Mouse (Mus musculus): Measurements from ENCODE around the gene Artn.

Gene Artn

DNA sequence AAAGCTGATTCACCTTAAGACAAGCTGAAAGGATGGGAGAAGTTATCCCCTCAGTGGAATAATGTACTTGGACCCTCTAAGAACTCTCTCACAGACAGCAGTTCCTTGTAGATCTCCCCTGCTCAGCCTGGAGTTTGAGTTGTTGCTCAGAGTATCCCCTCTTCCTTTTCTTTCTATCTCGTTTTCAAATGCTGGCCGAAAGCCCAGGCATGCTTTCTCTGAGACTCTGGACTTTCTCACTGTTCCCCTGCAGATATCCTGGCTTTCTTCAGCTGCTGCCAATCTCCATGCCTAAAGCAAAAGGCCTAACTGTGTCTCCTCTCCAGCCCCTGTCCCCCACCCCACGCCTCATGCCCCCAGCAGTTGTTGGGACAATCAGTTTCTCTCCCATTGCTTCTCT lies 11.3 kb downstream of the Artn start:
- peak in 1 of 2 experiments; percentile 12 for DNase-seq

- DNase-seq: no peak
Measured at GRCm38 (mm10) chr4:117917847-117918246, 11.7 kb downstream of the Artn start.

DNA sequence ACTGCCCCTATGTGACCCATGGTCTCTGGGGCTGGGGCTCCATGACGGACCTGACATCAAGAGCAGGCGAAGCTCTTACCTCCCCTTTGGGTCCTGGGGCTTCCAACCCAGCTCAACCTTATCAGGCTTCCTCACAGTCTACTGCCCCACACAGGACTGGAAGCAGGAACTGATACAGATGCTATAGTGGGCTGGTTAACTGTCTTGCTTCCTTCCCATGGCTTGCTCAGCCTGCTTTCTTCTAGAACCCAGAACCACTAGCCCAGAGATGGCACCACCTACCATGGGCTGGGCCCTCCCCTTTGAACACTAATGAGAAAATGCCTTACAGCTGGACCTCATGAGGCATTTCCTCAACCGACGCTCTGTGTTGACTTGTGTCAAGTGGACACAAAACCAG lies 12.2 kb downstream of the Artn start:
- DNase-seq: no peak

DNA sequence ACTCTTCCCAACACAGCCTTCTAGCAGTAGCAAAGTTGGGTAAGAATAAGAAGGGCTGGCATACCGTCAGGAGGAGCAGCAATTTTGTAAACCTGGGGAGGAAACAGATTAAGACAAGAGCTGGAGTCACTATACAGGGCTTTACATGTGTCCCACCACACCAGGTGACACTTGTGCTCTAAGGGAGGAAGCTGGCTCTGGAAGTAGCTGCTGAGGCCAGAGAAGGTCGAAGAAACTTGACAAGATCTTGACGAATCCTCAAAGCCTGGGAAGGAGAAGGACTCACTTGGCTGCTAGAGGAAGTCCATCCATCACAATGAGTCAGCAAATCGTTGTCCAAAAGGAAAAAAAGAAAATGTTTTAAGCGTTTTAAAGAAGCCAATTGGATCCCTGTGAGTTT lies 13.2 kb downstream of the Artn start:
- no peak for DNase-seq

DNA sequence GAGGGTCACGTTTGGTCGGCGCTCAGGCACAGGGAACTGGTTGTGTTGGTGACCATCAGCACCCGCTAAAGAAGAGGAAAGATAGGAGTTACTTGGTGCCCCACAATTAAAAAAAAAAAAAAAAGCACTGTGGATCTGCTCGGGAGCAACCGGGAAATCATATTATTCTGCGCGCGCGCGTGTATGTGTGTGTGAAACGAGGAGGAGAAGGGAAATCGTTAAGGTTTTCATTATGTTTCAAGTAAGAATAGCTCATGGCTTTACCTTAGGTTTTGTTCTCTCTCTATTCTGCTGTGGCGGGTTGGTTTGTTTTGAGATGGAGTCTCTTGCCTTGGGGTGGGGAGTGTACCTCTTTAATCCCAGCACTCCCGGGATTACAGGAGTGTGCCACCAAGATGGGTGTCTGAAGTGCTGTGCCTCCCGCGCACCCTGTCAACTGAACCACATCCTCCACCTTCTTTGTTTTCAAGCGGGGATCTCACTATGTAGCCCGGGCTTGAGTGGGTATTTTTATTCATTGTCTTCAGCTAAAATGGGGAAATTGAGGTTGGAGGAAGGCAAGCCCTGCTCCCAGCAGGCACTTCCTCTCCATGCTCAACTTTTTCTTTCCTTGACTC lies 14.0 kb downstream of the Artn start:
- no peak for DNase-seq

GRCm38 (mm10) chr4:117914591-117915442 lies 14.7 kb downstream of the Artn start, which contains the start of gene Ipo13:
Gene Ipo13, minus strand, starts transcription at chr4:117914999.
- peak; percentile 92 to 93 for DNase-seq

DNA sequence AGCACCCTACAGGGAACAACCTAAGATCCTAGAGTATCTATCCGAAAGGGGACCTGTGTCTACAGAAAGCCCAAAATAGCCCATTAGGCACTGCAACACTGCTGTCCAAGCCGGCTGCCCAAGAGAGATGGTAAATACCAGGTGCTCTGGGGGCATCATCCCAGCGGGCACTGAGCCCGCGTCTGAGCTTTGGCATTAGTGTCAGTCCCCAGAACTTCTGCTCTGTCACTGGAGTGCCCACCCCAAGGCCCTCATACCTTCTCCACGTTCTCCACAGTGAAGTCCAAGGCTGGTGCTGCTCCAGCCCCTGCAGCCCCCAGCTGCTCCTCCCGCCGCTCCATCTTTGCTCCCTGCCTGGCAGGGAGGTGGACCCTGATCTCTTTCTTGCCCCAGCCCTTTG lies 15.5 kb downstream of the Artn start:
- no peak for DNase-seq

- peak; percentile 50 to 68 for DNase-seq
Measured at GRCm38 (mm10) chr4:117913421-117913820, 16.1 kb downstream of the Artn start.

- DNase-seq: no peak
Measured at GRCm38 (mm10) chr4:117912685-117913273, 16.8 kb downstream of the Artn start.

- DNase-seq: peak in 1 of 2 experiments; percentile 23
Measured at GRCm38 (mm10) chr4:117912131-117912561, 17.4 kb downstream of the Artn start.

DNA sequence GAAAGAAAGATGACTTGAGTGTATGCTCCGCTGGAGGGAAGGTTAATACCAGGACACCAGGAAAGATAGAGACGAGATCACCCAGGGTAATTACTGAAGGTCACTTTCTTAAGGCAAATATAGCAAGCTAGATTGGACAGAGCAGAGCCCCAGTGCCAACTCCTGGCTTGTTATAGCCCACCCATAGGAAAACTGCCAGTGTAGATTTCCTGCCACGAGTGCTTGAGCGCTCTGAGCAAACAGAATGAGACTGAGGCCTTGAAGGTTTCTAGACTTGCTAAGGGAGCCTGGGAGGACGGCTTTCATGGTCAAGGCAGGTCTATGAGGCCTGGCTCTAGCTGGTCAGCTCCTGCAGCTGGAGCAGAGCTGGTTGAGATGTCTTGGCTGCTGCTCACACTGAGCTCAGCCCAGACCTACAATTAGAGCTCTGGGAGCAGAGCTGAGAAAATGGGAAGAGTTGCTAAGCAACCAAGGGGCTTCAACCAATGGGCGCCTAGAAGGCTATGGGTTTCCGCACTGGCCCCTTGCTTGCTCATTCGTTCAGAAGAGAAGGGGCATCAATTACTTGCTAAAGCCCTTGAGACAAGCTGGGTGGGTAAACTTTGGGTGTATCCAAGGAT lies 20.6 kb downstream of the Artn start:
- peak in 1 of 2 experiments; percentile 13 for DNase-seq

DNA sequence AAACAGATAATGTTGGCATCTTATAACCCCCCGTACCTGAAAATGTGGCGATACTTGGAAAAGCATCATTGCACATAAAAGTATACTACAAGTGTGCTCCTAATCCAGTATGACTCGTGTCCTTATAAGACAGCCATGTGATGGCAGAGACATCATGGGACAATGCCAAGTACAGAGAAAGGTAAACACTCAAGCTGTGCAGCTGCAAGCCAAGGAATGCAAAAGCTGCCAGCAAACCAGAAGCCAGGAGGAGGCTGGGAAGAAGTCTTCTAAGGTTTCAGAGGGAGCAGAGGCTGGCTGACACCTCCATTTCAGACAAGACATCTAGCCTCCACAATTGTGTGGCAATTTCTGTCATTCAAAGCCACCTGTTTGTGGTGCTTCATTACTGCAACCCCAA lies 23.4 kb downstream of the Artn start:
- peak; percentile 53 to 60 for DNase-seq

- DNase-seq: no peak
Measured at GRCm38 (mm10) chr4:117904761-117905160, 24.8 kb downstream of the Artn start.

DNA sequence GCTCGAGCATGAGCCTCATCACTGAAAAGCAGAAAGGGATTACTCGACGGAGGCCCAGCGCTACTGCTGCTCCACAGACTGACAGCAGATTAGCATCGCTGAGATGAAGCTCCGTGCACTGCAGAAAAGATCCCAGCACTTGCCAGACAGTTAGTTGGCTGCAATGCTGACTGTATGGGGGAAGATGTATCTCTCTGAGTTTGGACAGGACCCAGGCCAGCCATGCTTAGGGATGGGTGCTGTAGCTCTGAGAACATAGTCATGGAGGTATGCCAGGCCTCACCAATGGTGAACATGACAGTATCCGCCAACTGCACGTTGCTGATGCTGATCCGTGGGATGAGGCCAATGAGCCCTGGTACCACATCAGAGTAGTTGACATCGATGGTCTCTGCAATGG lies 25.5 kb downstream of the Artn start:
- DNase-seq: no peak

GRCm38 (mm10) chr4:117898111-117898510 lies 31.5 kb downstream of the Artn start:
- peak; percentile 32 to 74 for DNase-seq

DNA sequence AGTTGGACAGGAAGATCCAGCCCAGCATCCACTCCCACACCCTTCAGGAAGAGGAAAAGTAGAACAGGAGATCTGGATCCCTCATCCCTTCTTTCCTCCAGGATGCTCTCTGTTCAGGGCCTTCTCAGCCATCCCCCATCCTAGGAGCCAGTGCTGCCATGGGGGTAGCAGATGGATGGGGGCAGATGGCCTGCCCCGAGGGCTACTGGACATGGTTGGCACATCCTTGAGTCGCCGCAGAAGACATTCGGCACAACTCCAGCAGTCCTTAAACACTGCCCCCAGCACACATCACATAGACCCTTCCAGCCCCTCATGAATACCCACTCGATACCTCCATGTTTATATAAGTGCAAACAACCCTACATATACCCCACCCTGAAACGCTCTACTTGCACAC lies 33.5 kb downstream of the Artn start:
- no peak for DNase-seq

- no peak for DNase-seq
Measured at GRCm38 (mm10) chr4:117895339-117895738, 34.2 kb downstream of the Artn start.

- DNase-seq: no peak
Measured at GRCm38 (mm10) chr4:117894601-117895000, 35.0 kb downstream of the Artn start.

DNA sequence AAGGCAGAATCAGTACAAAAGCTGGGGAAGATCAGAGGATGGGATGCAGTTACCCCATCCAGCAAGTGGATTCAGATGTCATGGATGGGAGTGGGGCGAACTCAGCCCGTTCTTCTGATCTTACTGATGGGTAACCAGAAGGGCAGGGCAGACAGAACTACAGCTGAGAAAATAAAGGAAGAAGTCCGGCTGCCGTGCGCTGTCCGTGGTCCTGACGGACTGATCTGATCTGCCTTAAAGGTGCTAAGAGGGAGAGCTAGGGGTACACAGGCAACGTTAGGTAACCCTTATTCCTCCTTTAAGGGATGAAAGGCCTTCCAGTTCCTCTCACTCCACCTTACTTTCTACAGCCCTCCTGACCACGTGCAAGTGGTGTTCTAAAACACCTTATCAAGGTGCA lies 36.2 kb downstream of the Artn start:
- DNase-seq: peak; percentile 53 to 64

- DNase-seq: peak; percentile 83 to 85
Measured at GRCm38 (mm10) chr4:117891738-117892161, 37.8 kb downstream of the Artn start, which contains the start of gene Dph2. Gene Dph2, minus strand, starts transcription at chr4:117892032.

- DNase-seq: no peak
Measured at GRCm38 (mm10) chr4:117890750-117891149, 38.8 kb downstream of the Artn start.

DNA sequence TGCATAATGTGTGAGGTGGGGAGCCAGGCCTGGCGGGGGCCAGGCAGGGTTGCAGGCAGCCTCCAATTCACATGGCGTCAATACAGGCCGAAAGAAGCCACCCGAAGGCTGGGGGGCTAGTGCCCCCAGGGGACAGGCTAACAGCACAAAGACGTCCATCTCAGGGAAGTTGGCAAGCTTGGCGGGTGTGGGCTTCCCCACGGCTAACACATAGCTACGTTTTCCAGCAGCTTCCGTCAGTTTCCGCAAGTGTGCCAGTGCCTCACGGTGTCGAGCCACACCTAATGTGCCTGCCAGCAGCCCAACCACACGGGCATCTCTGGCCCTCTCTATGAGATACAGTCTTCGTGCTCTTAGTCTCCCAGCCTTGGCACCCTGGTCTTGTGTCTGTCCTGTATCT lies 39.5 kb downstream of the Artn start:
- DNase-seq: no peak

DNA sequence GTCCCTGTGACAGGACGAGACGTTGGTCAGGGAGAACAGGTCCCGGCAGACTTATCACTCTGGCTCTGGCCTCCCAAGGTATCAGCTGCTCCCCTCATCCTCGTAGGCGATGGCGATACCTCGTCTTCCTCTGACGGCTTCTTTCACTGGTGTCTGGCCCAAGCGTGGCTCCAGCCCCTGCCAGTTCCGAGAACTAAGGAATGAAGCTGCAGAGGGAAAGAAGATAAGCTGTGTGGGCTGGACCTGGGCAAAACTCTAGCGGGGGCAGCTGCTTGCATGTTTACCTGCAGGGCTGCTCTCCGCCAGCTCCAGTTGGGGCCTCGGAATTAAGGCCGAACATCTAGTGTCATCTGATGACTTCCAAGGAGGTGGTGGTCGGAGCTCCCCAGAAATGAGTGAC lies 40.1 kb downstream of the Artn start:
- no peak for DNase-seq
